Comparison of ENCODE assay signal across 12 mouse cellular contexts in genomic region chr7:129293211-129293610, GRCm38 (mm10). TPM values are rescaled to one million over a fixed set of nuclear protein-coding genes. Genes with fewer than 3 reads are reported as not detected.
DNase-seq lines count a peak whose midpoint lies in the region; ATAC-seq and TF ChIP-seq lines count a peak whose summit lies in the region.
"Had no signal": no experiment of that assay in that cellular context is flagged by ENCODE, and none has a peak within 500 bp of the region (broad histone marks: within the 10 kb centered on the region; RNA-seq: fewer than 3 reads in every experiment).

No protein-coding gene starts in this region.

- no peak overlapping the region for H3K27ac ChIP-seq in intestine, postnatal 0 days (ENCODE audit: low read depth, low read length)
- H3K27ac ChIP-seq in intestine, embryonic 15.5 days = no peak overlapping the region
- no peak overlapping the region for H3K27ac ChIP-seq in liver, postnatal 0 days (ENCODE audit: low read depth)
- H3K27ac ChIP-seq in liver, embryonic 12.5 days = no peak overlapping the region
- no peak overlapping the region for H3K27ac ChIP-seq in cortical plate, adult 2 months (ENCODE audit: insufficient read depth, low read length)
- H3K27ac ChIP-seq: forebrain, embryonic 10.5 days had no signal

- no peak for DNase-seq in liver, postnatal 0 days
- DNase-seq in NIH3T3 (ENCODE audit: low read depth) = peak; percentile 3
- DNase-seq in spleen, adult 18-20 months = no peak
- no peak for DNase-seq in spleen, adult 12 weeks (ENCODE audit: low spot score)
- DNase-seq: thymus, adult 2 months had no signal

- no peaks in the 10 kb centered on the region for H3K4me1 ChIP-seq in intestine, postnatal 0 days (replicated peaks; ENCODE audit: control insufficient read depth, insufficient read depth, low read length)
- no peaks in the 10 kb centered on the region for H3K4me1 ChIP-seq in intestine, embryonic 15.5 days (replicated peaks)
- no peaks in the 10 kb centered on the region for H3K4me1 ChIP-seq in liver, postnatal 0 days (ENCODE audit: insufficient read depth)
- H3K4me1 ChIP-seq in liver, embryonic 12.5 days = no peaks in the 10 kb centered on the region
- peaks cover 2% of the 10 kb centered on the region; the same call in 1 of the 2 replicates for H3K4me1 ChIP-seq in cortical plate, adult 2 months (ENCODE audit: control insufficient read depth, insufficient read depth, low read length)
- H3K4me1 ChIP-seq: forebrain, embryonic 10.5 days; megakaryocyte, embryonic 14.5 days had no signal

- ATAC-seq in intestine, postnatal 0 days = no peak
- ATAC-seq in intestine, embryonic 15.5 days = no peak
- no peak for ATAC-seq in liver, postnatal 0 days
- ATAC-seq in liver, embryonic 12.5 days = no peak
- ATAC-seq: hindbrain, embryonic 16.5 days had no signal

- no peak overlapping the region for H3K4me3 ChIP-seq in intestine, postnatal 0 days (ENCODE audit: low read depth, low read length)
- no peak overlapping the region for H3K4me3 ChIP-seq in intestine, embryonic 15.5 days (replicated peaks)
- H3K4me3 ChIP-seq in liver, postnatal 0 days (ENCODE audit: low read depth, low read length) = no peak overlapping the region
- no peak overlapping the region for H3K4me3 ChIP-seq in liver, embryonic 12.5 days
- H3K4me3 ChIP-seq in cortical plate, adult 2 months (ENCODE audit: insufficient read depth, low read length) = no peak overlapping the region
- H3K4me3 ChIP-seq: forebrain, embryonic 10.5 days; megakaryocyte, embryonic 14.5 days had no signal

- no peaks in the 10 kb centered on the region for H3K27me3 ChIP-seq in intestine, postnatal 0 days (replicated peaks; ENCODE audit: control insufficient read depth, insufficient read depth, low read length)
- no peaks in the 10 kb centered on the region for H3K27me3 ChIP-seq in intestine, embryonic 15.5 days (replicated peaks)
- no peaks in the 10 kb centered on the region for H3K27me3 ChIP-seq in liver, postnatal 0 days (ENCODE audit: insufficient read depth, low read length)
- H3K27me3 ChIP-seq in liver, embryonic 12.5 days (replicated peaks) = no peaks in the 10 kb centered on the region
- H3K27me3 ChIP-seq: megakaryocyte, embryonic 14.5 days had no signal

- no peaks in the 10 kb centered on the region for H3K9me3 ChIP-seq in intestine, postnatal 0 days (ENCODE audit: control insufficient read depth)
- H3K9me3 ChIP-seq in intestine, embryonic 15.5 days = no peaks in the 10 kb centered on the region
- no peaks in the 10 kb centered on the region for H3K9me3 ChIP-seq in liver, postnatal 0 days (ENCODE audit: low read length)
- H3K9me3 ChIP-seq in liver, embryonic 12.5 days (replicated peaks) = no peaks in the 10 kb centered on the region
- H3K9me3 ChIP-seq: forebrain, embryonic 10.5 days had no signal

- TF ChIP-seq CTCF in intestine, postnatal 0 days (IDR thresholded peaks at IDR 0.05; ENCODE audit: low read depth) = peak; percentile 73
- TF ChIP-seq CTCF in liver, postnatal 0 days (IDR thresholded peaks at IDR 0.05; ENCODE audit: low read depth) = peak; percentile 37; the same call in 1 of the 2 replicates
- TF ChIP-seq CTCF in cortical plate, adult 2 months (IDR thresholded peaks at IDR 0.05; ENCODE audit: extremely low read depth, insufficient read depth, low read length) = peak; percentile 31

- TF ChIP-seq POLR2A in cortical plate, adult 2 months (IDR thresholded peaks at IDR 0.05; ENCODE audit: extremely low read depth, insufficient read depth, low read length) = no peak

- H3K4me2 ChIP-seq in intestine, postnatal 0 days (replicated peaks; ENCODE audit: low read depth) = no peak overlapping the region
- no peak overlapping the region for H3K4me2 ChIP-seq in intestine, embryonic 15.5 days (replicated peaks)
- H3K4me2 ChIP-seq in liver, postnatal 0 days (ENCODE audit: low read depth, low read length) = no peak overlapping the region
- H3K4me2 ChIP-seq in liver, embryonic 12.5 days = no peak overlapping the region

- no peaks in the 10 kb centered on the region for H3K36me3 ChIP-seq in intestine, postnatal 0 days (ENCODE audit: control insufficient read depth, insufficient read depth)
- H3K36me3 ChIP-seq in intestine, embryonic 15.5 days = no peaks in the 10 kb centered on the region
- H3K36me3 ChIP-seq in liver, postnatal 0 days (replicated peaks; ENCODE audit: insufficient read depth, low read length) = no peaks in the 10 kb centered on the region
- H3K36me3 ChIP-seq in liver, embryonic 12.5 days = no peaks in the 10 kb centered on the region
- H3K36me3 ChIP-seq: forebrain, embryonic 10.5 days had no signal

- TF ChIP-seq EP300 in liver, postnatal 0 days (IDR thresholded peaks at IDR 0.05; ENCODE audit: low read depth) = no peak

- no peak overlapping the region for H3K9ac ChIP-seq in intestine, postnatal 0 days (ENCODE audit: low read depth, low read length)
- H3K9ac ChIP-seq in intestine, embryonic 15.5 days = no peak overlapping the region
- no peak overlapping the region for H3K9ac ChIP-seq in liver, postnatal 0 days (replicated peaks)
- H3K9ac ChIP-seq in liver, embryonic 12.5 days = no peak overlapping the region

- WGBS in intestine, postnatal 0 days = 100% methylated on average over 1 of the region's 1 CpGs
- 89% methylated on average over 1 of the region's 1 CpGs for WGBS in intestine, embryonic 15.5 days
- WGBS in liver, postnatal 0 days (ENCODE audit: insufficient replicate concordance) = 72% methylated on average over 1 of the region's 1 CpGs
- WGBS in liver, embryonic 12.5 days (ENCODE audit: insufficient replicate concordance) = 86% methylated on average over 1 of the region's 1 CpGs

RNA-seq across cellular contexts. Expression of gene Plpp4, which starts 36.4 kb away (rescaled TPM):
- 0.18 and 0.21 TPM in 2 replicates for polyA plus RNA-seq in intestine, postnatal 0 days (2015; fragmentation: Nextera tagmentation; extraction: Ambion mirVana)
- polyA plus RNA-seq in intestine, embryonic 15.5 days (2015; fragmentation: Nextera tagmentation; extraction: Ambion mirVana) = 0.41 TPM in 1 of 2 replicates, not detected in the other
- not detected in 2 replicates for polyA plus RNA-seq in liver, postnatal 0 days (2015; fragmentation: Nextera tagmentation; extraction: Ambion mirVana)
- 0.31 TPM in 1 of 2 replicates, not detected in the other for polyA plus RNA-seq in liver, embryonic 12.5 days (2016; fragmentation: Nextera tagmentation; extraction: Ambion mirVana)
- 7.9 TPM in 2 replicates for polyA plus RNA-seq in cortical plate, adult 2 months (2012; rRNA removed)
